12 mouse cellular contexts compared by ENCODE assay signal in the genomic region with DNA sequence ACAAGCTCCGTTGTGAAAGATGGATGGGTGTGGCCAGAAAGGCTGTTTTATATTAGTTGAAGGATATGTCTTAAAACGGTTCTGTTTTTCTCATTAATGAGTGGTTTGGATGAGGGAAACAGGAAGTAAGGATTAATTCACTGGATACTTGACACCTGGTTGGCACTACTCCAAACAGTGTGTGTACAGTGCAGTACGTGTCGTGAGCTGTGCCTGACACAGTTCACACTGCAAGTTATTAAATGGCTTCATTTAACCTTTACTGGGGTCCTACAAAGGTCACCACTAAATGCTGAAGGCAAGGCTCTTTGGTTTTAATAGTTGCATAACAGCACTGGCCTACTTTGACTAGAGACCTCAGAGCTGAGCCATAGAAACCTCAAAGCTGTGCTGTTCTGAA. TPM values are rescaled to one million over a fixed set of nuclear protein-coding genes. Genes with fewer than 3 reads are reported as not detected.
A peak's percentile ranks its signal among the peaks of the same experiment; 100 is the strongest.
DNase-seq lines count a peak whose midpoint lies in the region; ATAC-seq lines count a peak whose summit lies in the region.
"Had no signal": no experiment of that assay in that cellular context is flagged by ENCODE, and none has a peak within 500 bp of the region (broad histone marks: within the 10 kb centered on the region; RNA-seq: fewer than 3 reads in every experiment).

No protein-coding gene starts in this region.

- H3K27me3 ChIP-seq in forebrain, embryonic 10.5 days (ENCODE audit: poor library complexity, severe bottlenecking), result no peaks in the 10 kb centered on the region
- H3K27me3 ChIP-seq in forebrain, embryonic 16.5 days (replicated peaks; ENCODE audit: control insufficient read depth, insufficient read depth, low read length), result no peaks in the 10 kb centered on the region
- H3K27me3 ChIP-seq: heart, embryonic 12.5 days had no signal

- no peak overlapping the region for H3K4me3 ChIP-seq in forebrain, embryonic 10.5 days
- no peak overlapping the region for H3K4me3 ChIP-seq in forebrain, embryonic 16.5 days (replicated peaks; ENCODE audit: low read length)
- H3K4me3 ChIP-seq: heart, embryonic 12.5 days had no signal

- no peaks in the 10 kb centered on the region for H3K9me3 ChIP-seq in forebrain, embryonic 10.5 days
- H3K9me3 ChIP-seq in forebrain, embryonic 16.5 days (ENCODE audit: control insufficient read depth, low read length), result no peaks in the 10 kb centered on the region
- H3K9me3 ChIP-seq: heart, embryonic 12.5 days had no signal

- H3K9ac ChIP-seq in forebrain, embryonic 16.5 days (replicated peaks; ENCODE audit: low read depth, low read length), result no peak overlapping the region
- H3K9ac ChIP-seq: heart, embryonic 12.5 days had no signal

- peak; percentile 10 for DNase-seq in forebrain, embryonic 10.5 days (ENCODE audit: extremely low spot score, low spot score)
- DNase-seq in kidney, postnatal 10 days, result peak; percentile 10
- DNase-seq in kidney, adult 18-20 months, result no peak
- DNase-seq in forelimb bud, embryonic 11.5 days (ENCODE audit: low read depth, low spot score), result peak; percentile 88
- peak; percentile 55 for DNase-seq in mesoderm, embryonic 11.5 days (ENCODE audit: low read depth, low spot score)
- no peak for DNase-seq in thymus, postnatal 14 days
- DNase-seq in frontal cortex, postnatal 25 days (ENCODE audit: low spot score in 2 of 2), result no peak
- DNase-seq: adrenal gland, postnatal 10 days; cerebellum, adult 18-20 months had no signal

- H3K4me1 ChIP-seq in forebrain, embryonic 10.5 days, result peaks cover 10% of the 10 kb centered on the region; the same call in 1 of the 2 replicates
- no peaks in the 10 kb centered on the region for H3K4me1 ChIP-seq in forebrain, embryonic 16.5 days (replicated peaks; ENCODE audit: control insufficient read depth, insufficient read depth, low read length)

- H3K4me2 ChIP-seq in forebrain, embryonic 16.5 days (ENCODE audit: low read length), result no peak overlapping the region
- H3K4me2 ChIP-seq: heart, embryonic 12.5 days had no signal

- 58% methylated on average over 4 of the region's 4 CpGs for WGBS in forebrain, embryonic 10.5 days
- 36% methylated on average over 4 of the region's 4 CpGs for WGBS in forebrain, embryonic 16.5 days

- no peak for ATAC-seq in forebrain, embryonic 16.5 days

- no peak overlapping the region for H3K27ac ChIP-seq in forebrain, embryonic 10.5 days
- no peak overlapping the region for H3K27ac ChIP-seq in forebrain, embryonic 16.5 days (ENCODE audit: low read length)

- H3K36me3 ChIP-seq in forebrain, embryonic 10.5 days (replicated peaks), result no peaks in the 10 kb centered on the region
- H3K36me3 ChIP-seq in forebrain, embryonic 16.5 days (ENCODE audit: control insufficient read depth, insufficient read depth), result no peaks in the 10 kb centered on the region
- H3K36me3 ChIP-seq: heart, embryonic 12.5 days had no signal

RNA-seq across cellular contexts. Expression of a gene that starts 18.7 kb away (rescaled TPM):
- polyA plus RNA-seq in forebrain, embryonic 10.5 days (2016; fragmentation: Nextera tagmentation; extraction: Ambion mirVana), result 0.71 and 0.78 TPM in 2 replicates
- 1.1 and 1.2 TPM in 2 replicates for polyA plus RNA-seq in forebrain, embryonic 16.5 days (2015; fragmentation: Nextera tagmentation; extraction: Ambion mirVana)
- polyA plus RNA-seq: C2C12; heart, embryonic 12.5 days had no signal

Comparison
In these comparisons a context has a peak if more than half of its experiments do, and no peak if none do; other contexts are left out.
1. DNase-seq: peak in forebrain, embryonic 10.5 days (single experiment), kidney, postnatal 10 days (single experiment), forelimb bud, embryonic 11.5 days (single experiment) and mesoderm, embryonic 11.5 days (single experiment); none in kidney, adult 18-20 months (single experiment), thymus, postnatal 14 days (single experiment) and frontal cortex, postnatal 25 days (0 of 2).